Mouse (Mus musculus) ES-E14 (cell line): ENCODE measurements around the gene Gm21149. TPM values are rescaled to one million over a fixed set of nuclear protein-coding genes. Genes with fewer than 3 reads are reported as not detected.
A peak's percentile ranks its signal among the peaks of the same experiment; 100 is the strongest.
"Not testable (repeated sequence)": the region's sequence is repeated elsewhere in the genome, so short reads cannot be mapped to it uniquely, and the experiment has no call there.

Source experiments
- DNase-seq: peaks from one replicate; pipeline ENCODE4 v3.0.0-alpha.2; 2013; ENCODE audit warnings: low read depth, low spot score
- H3K27ac ChIP-seq: 2 replicates; pipeline ENCODE4 v1.5.1; 2012; ENCODE audit warnings: low read depth, mild to moderate bottlenecking, low read length, moderate library complexity, mixed read lengths; ENCODE audit not compliant: poor library complexity, insufficient read depth, severe bottlenecking
- H3K36me3 ChIP-seq: 2 replicates; pipeline ENCODE4 v1.6.1; 2012; ENCODE audit warnings: mild to moderate bottlenecking, low read length, moderate library complexity, mixed read lengths; ENCODE audit not compliant: control insufficient read depth, poor library complexity, insufficient read depth, severe bottlenecking
- H3K4me1 ChIP-seq, 2 experiments: fragments of 150-350 bp in 1 of 2; sonication (generic) in 1 of 2; 2 replicates each; pipeline ENCODE4 v1.6.1; 2012; ENCODE audit warnings: low read length in 2 of 2, mild to moderate bottlenecking in 1 of 2, mixed read lengths in 1 of 2; ENCODE audit not compliant: control insufficient read depth in 2 of 2, insufficient read depth in 2 of 2, poor library complexity in 1 of 2
- H3K4me3 ChIP-seq, 2 experiments: fragments of 150-350 bp in 1 of 2; sonication (generic) in 1 of 2; 2 replicates each; pipeline ENCODE4 v1.5.1; 2012; ENCODE audit warnings: low read length in 2 of 2, low read depth in 1 of 2, mild to moderate bottlenecking in 1 of 2, mixed read lengths in 1 of 2; ENCODE audit not compliant: insufficient read depth in 1 of 2, poor library complexity in 1 of 2, severe bottlenecking in 1 of 2
- H3K9ac ChIP-seq: 2 replicates; pipeline ENCODE4 v1.6.1; 2012; ENCODE audit warnings: low read depth, mild to moderate bottlenecking, low read length, mixed read lengths; ENCODE audit not compliant: poor library complexity, insufficient read depth, severe bottlenecking
- H3K9me3 ChIP-seq: fragments of 150-350 bp; sonication (generic); 2 replicates; pipeline ENCODE4 v1.6.1; 2012; ENCODE audit warnings: low read depth, mild to moderate bottlenecking, low read length; ENCODE audit not compliant: control insufficient read depth, insufficient read depth
- ZNF384 ChIP-seq: IDR thresholded peaks from 2 replicates; pipeline ENCODE4 v1.6.1; 2012; ENCODE audit warnings: low read depth, low read length, inconsistent platforms
- in situ Hi-C, 2 experiments: fragments of 600-800 bp; cut with MboI; formaldehyde crosslinking; loops; one replicate each; pipeline ENCODE4 v1.15.1; 2025; ENCODE audit warnings: low sequenced_read_pairs in 2 of 2, inconsistent platforms in 1 of 2; ENCODE audit not compliant: unreplicated experiment in 2 of 2
- total RNA-seq: library from RNA; depleted of rRNA; stranded (reverse); fragments of 300-350 nt; gene quantifications from 2 replicates; pipeline ENCODE4 v1.2.3, GENCODE M21; 2012; rRNA removed

Gene Gm21149
- total RNA-seq, result not detected in 2 replicates

- H3K4me3 ChIP-seq, H3K36me3 ChIP-seq, in situ Hi-C loops: not testable (repeated sequence)
These were observed at the start of gene Gm21149 for GRCm38 (mm10) chr5:15476423-15476822. Gene Gm21149, minus strand, starts transcription at chr5:15476523.

GRCm38 (mm10) chr5:15522470-15522869, 46.1 kb upstream of the Gm21149 start:
- in situ Hi-C loops, DNase-seq, H3K4me1 ChIP-seq, H3K9me3 ChIP-seq, H3K4me3 ChIP-seq, H3K9ac ChIP-seq, H3K27ac ChIP-seq, H3K36me3 ChIP-seq: not testable (repeated sequence)

More at GRCm38 (mm10) chr5:15476423-15476822, at the start of gene Gm21149:
- H3K9ac ChIP-seq, DNase-seq, H3K9me3 ChIP-seq, H3K27ac ChIP-seq, H3K4me1 ChIP-seq: not testable (repeated sequence)

- in situ Hi-C loops, DNase-seq, H3K4me1 ChIP-seq, H3K9ac ChIP-seq, H3K4me3 ChIP-seq, H3K9me3 ChIP-seq, H3K36me3 ChIP-seq, H3K27ac ChIP-seq: not testable (repeated sequence)
These were observed 45.7 kb upstream of the Gm21149 start for GRCm38 (mm10) chr5:15522028-15522427.

GRCm38 (mm10) chr5:15520418-15520817, 44.1 kb upstream of the Gm21149 start:
- H3K4me3 ChIP-seq, H3K9me3 ChIP-seq, H3K4me1 ChIP-seq, H3K27ac ChIP-seq, H3K9ac ChIP-seq, in situ Hi-C loops, H3K36me3 ChIP-seq, DNase-seq: not testable (repeated sequence)
- peak; percentile 60 for TF ChIP-seq ZNF384

- H3K9ac ChIP-seq, in situ Hi-C loops, DNase-seq, H3K4me1 ChIP-seq, H3K4me3 ChIP-seq, H3K27ac ChIP-seq, H3K36me3 ChIP-seq, H3K9me3 ChIP-seq: not testable (repeated sequence)
These were observed 40.8 kb upstream of the Gm21149 start for GRCm38 (mm10) chr5:15517150-15517549.

- H3K9me3 ChIP-seq, H3K27ac ChIP-seq, in situ Hi-C loops: not testable (repeated sequence)
These were observed 35.9 kb upstream of the Gm21149 start for GRCm38 (mm10) chr5:15512236-15512635.

GRCm38 (mm10) chr5:15509911-15510310, 33.6 kb upstream of the Gm21149 start:
- H3K9ac ChIP-seq, in situ Hi-C loops, DNase-seq, H3K9me3 ChIP-seq, H3K27ac ChIP-seq, H3K4me3 ChIP-seq, H3K4me1 ChIP-seq, H3K36me3 ChIP-seq: not testable (repeated sequence)

More at GRCm38 (mm10) chr5:15512236-15512635, 35.9 kb upstream of the Gm21149 start:
- H3K4me1 ChIP-seq, H3K36me3 ChIP-seq, DNase-seq, H3K4me3 ChIP-seq, H3K9ac ChIP-seq: not testable (repeated sequence)

- H3K4me1 ChIP-seq, H3K9me3 ChIP-seq, H3K36me3 ChIP-seq, in situ Hi-C loops, H3K9ac ChIP-seq, DNase-seq, H3K4me3 ChIP-seq, H3K27ac ChIP-seq: not testable (repeated sequence)
These were observed 32.4 kb upstream of the Gm21149 start for GRCm38 (mm10) chr5:15508460-15509451.
